ENCODE assay signal across 9 mouse cellular contexts in the genomic region with DNA sequence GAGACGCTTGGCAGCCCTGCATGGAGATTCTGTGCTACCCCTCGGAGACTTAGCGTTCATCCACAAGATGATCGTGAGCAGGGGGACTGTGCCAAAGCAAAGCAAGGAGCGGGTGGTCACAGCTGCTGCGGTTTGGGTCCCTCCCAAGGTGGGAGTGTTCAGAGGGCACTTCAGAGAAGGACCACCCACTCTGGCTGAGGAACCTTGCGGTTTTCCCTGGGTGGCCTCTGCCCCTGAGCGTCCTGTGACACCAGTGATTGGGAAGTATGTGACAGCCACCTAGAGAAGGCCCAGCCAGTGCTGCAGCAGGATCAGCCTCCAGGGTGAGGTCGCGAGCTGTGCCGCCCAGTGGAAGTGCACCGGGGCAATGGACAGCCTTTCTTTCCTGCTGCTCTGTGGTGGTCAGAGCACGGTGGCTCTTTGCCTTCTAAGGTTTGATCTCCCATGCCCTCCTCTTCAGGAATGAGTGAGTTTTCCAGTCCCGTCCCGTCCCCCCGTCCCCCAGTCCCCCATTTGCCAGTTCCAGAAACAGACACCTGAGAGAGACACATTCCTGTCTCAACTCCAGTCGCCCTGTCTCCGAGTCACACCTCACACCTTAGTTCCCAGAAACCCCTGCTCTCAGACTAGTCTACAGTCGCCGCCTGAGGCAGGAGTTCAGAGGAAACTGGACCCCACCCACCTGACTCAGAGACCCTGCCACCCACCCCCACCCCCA. TPM values are rescaled to one million over a fixed set of nuclear protein-coding genes. Genes with fewer than 3 reads are reported as not detected.
A peak's percentile ranks its signal among the peaks of the same experiment; 100 is the strongest.
DNase-seq lines count a peak whose midpoint lies in the region; ATAC-seq and TF ChIP-seq lines count a peak whose summit lies in the region.
"Had no signal": no experiment of that assay in that cellular context is flagged by ENCODE, and none has a peak within 500 bp of the region (broad histone marks: within the 10 kb centered on the region; RNA-seq: fewer than 3 reads in every experiment).

No protein-coding gene starts in this region.

- DNase-seq in forebrain, embryonic 11.5 days (ENCODE audit: low spot score): peak; percentile 49
- no peak for DNase-seq in forebrain, embryonic 14.5 days (ENCODE audit: low spot score)
- no peak for DNase-seq in neural tube, embryonic 10.5 days (ENCODE audit: extremely low spot score, low spot score)
- no peak for DNase-seq in stomach, postnatal 0 days (ENCODE audit: low spot score)
- DNase-seq in right cerebral cortex, postnatal 14 days: no peak
- no peak for DNase-seq in urinary bladder, adult 2 months (ENCODE audit: low spot score)

- 0 out of 2 replicates have a peak, but pooled peaks cover 1% of the 10 kb centered on the region for H3K4me1 ChIP-seq in forebrain, embryonic 11.5 days (replicated peaks; ENCODE audit: control insufficient read depth, insufficient read depth, low read length)
- H3K4me1 ChIP-seq in forebrain, embryonic 14.5 days (ENCODE audit: control insufficient read depth, insufficient read depth, low read length): peaks cover 24% of the 10 kb centered on the region
- H3K4me1 ChIP-seq in neural tube, embryonic 13.5 days (replicated peaks): peaks cover 38% of the 10 kb centered on the region
- peaks cover 29% of the 10 kb centered on the region for H3K4me1 ChIP-seq in limb, embryonic 13.5 days
- H3K4me1 ChIP-seq in stomach, postnatal 0 days (replicated peaks; ENCODE audit: control insufficient read depth, insufficient read depth): 0 out of 2 replicates have a peak, but pooled peaks cover 3% of the 10 kb centered on the region

- no peaks in the 10 kb centered on the region for H3K36me3 ChIP-seq in forebrain, embryonic 11.5 days (ENCODE audit: control insufficient read depth, insufficient read depth, low read length)
- H3K36me3 ChIP-seq in forebrain, embryonic 14.5 days (ENCODE audit: control insufficient read depth, insufficient read depth, low read length): no peaks in the 10 kb centered on the region
- H3K36me3 ChIP-seq in neural tube, embryonic 13.5 days: no peaks in the 10 kb centered on the region
- no peaks in the 10 kb centered on the region for H3K36me3 ChIP-seq in limb, embryonic 13.5 days
- H3K36me3 ChIP-seq in stomach, postnatal 0 days (ENCODE audit: control insufficient read depth, insufficient read depth, low read length): no peaks in the 10 kb centered on the region

- 69% methylated on average over 20 of the region's 20 CpGs for WGBS in forebrain, embryonic 11.5 days
- 58% methylated on average over 20 of the region's 20 CpGs for WGBS in forebrain, embryonic 14.5 days
- WGBS in neural tube, embryonic 13.5 days: 63% methylated on average over 20 of the region's 20 CpGs
- WGBS in limb, embryonic 13.5 days: 47% methylated on average over 20 of the region's 20 CpGs
- 41% methylated on average over 20 of the region's 20 CpGs for WGBS in stomach, postnatal 0 days

- no peaks in the 10 kb centered on the region for H3K9me3 ChIP-seq in forebrain, embryonic 11.5 days (ENCODE audit: control insufficient read depth, low read length)
- H3K9me3 ChIP-seq in forebrain, embryonic 14.5 days (replicated peaks; ENCODE audit: control insufficient read depth, low read length): no peaks in the 10 kb centered on the region
- no peaks in the 10 kb centered on the region for H3K9me3 ChIP-seq in neural tube, embryonic 13.5 days
- no peaks in the 10 kb centered on the region for H3K9me3 ChIP-seq in limb, embryonic 13.5 days
- H3K9me3 ChIP-seq in stomach, postnatal 0 days (ENCODE audit: control insufficient read depth, low read length): no peaks in the 10 kb centered on the region

- ATAC-seq in forebrain, embryonic 11.5 days (replicated peaks; ENCODE audit: low FRiP score): no peak
- no peak for ATAC-seq in forebrain, embryonic 14.5 days
- no peak for ATAC-seq in neural tube, embryonic 13.5 days (ENCODE audit: low read depth)
- no peak for ATAC-seq in limb, embryonic 13.5 days (ENCODE audit: low FRiP score, low read depth)
- ATAC-seq in stomach, postnatal 0 days (ENCODE audit: low FRiP score, low TSS enrichment): peak; percentile 75
- ATAC-seq: inflammation-experienced regulatory T-cells, adult 6 months had no signal

- H3K27ac ChIP-seq in forebrain, embryonic 11.5 days (ENCODE audit: low read depth, low read length): no peak overlapping the region
- no peak overlapping the region for H3K27ac ChIP-seq in forebrain, embryonic 14.5 days (ENCODE audit: low read depth, low read length)
- peak overlapping the region; percentile 35; the same call in 1 of the 2 replicates for H3K27ac ChIP-seq in neural tube, embryonic 13.5 days (replicated peaks)
- H3K27ac ChIP-seq in limb, embryonic 13.5 days: 0 out of 2 replicates have a peak overlapping the region, but pooled peaks have one; percentile 28
- H3K27ac ChIP-seq in stomach, postnatal 0 days (replicated peaks): peak overlapping the region; percentile 58; the same call in 1 of the 2 replicates

- no peak for TF ChIP-seq EP300 in stomach, postnatal 0 days (optimal IDR thresholded peaks at IDR 0.05)

- no peak overlapping the region for H3K4me2 ChIP-seq in forebrain, embryonic 11.5 days (ENCODE audit: low read depth, low read length, severe bottlenecking)
- no peak overlapping the region for H3K4me2 ChIP-seq in forebrain, embryonic 14.5 days (ENCODE audit: low read length)
- H3K4me2 ChIP-seq in neural tube, embryonic 13.5 days: no peak overlapping the region
- peak overlapping the region; percentile 37 for H3K4me2 ChIP-seq in limb, embryonic 13.5 days (replicated peaks)
- H3K4me2 ChIP-seq in stomach, postnatal 0 days (replicated peaks; ENCODE audit: low read depth): peak overlapping the region; percentile 8; the same call in 1 of the 2 replicates

- TF ChIP-seq CTCF in stomach, postnatal 0 days (IDR thresholded peaks at IDR 0.05; ENCODE audit: low read depth): peak; percentile 16; the same call in 1 of the 2 replicates

- no peak overlapping the region for H3K4me3 ChIP-seq in forebrain, embryonic 11.5 days (ENCODE audit: low read depth, low read length)
- no peak overlapping the region for H3K4me3 ChIP-seq in forebrain, embryonic 14.5 days (ENCODE audit: low read depth, low read length)
- H3K4me3 ChIP-seq in neural tube, embryonic 13.5 days: no peak overlapping the region
- H3K4me3 ChIP-seq in limb, embryonic 13.5 days: no peak overlapping the region
- H3K4me3 ChIP-seq in stomach, postnatal 0 days (ENCODE audit: low read depth, low read length): no peak overlapping the region

- H3K9ac ChIP-seq in forebrain, embryonic 11.5 days (ENCODE audit: low read length): no peak overlapping the region
- no peak overlapping the region for H3K9ac ChIP-seq in forebrain, embryonic 14.5 days (ENCODE audit: low read length)
- H3K9ac ChIP-seq in neural tube, embryonic 13.5 days: no peak overlapping the region
- no peak overlapping the region for H3K9ac ChIP-seq in limb, embryonic 13.5 days
- no peak overlapping the region for H3K9ac ChIP-seq in stomach, postnatal 0 days (ENCODE audit: low read length)

- H3K27me3 ChIP-seq in forebrain, embryonic 11.5 days (ENCODE audit: control insufficient read depth, insufficient read depth, low read length): no peaks in the 10 kb centered on the region
- no peaks in the 10 kb centered on the region for H3K27me3 ChIP-seq in forebrain, embryonic 14.5 days (replicated peaks; ENCODE audit: control insufficient read depth, insufficient read depth, low read length)
- no peaks in the 10 kb centered on the region for H3K27me3 ChIP-seq in neural tube, embryonic 13.5 days
- no peaks in the 10 kb centered on the region for H3K27me3 ChIP-seq in limb, embryonic 13.5 days
- no peaks in the 10 kb centered on the region for H3K27me3 ChIP-seq in stomach, postnatal 0 days (ENCODE audit: control insufficient read depth, insufficient read depth, low read length)

RNA-seq across cellular contexts. Expression of a gene that starts 21.5 kb away (rescaled TPM):
- polyA plus RNA-seq in forebrain, embryonic 11.5 days (2014; fragmentation: Nextera tagmentation; extraction: Ambion mirVana): 48.1 and 48.4 TPM in 2 replicates
- 36.1 and 42.4 TPM in 2 replicates for polyA plus RNA-seq in forebrain, embryonic 14.5 days (2014; fragmentation: Nextera tagmentation; extraction: Ambion mirVana)
- polyA plus RNA-seq in neural tube, embryonic 13.5 days (2015; fragmentation: Nextera tagmentation; extraction: Ambion mirVana): 131 and 142 TPM in 2 replicates
- 45.2 and 48.1 TPM in 2 replicates for polyA plus RNA-seq in limb, embryonic 13.5 days (2015; fragmentation: Nextera tagmentation; extraction: Ambion mirVana)
- polyA plus RNA-seq in stomach, postnatal 0 days (2015; fragmentation: Nextera tagmentation; extraction: Ambion mirVana): 28.6 and 30.5 TPM in 2 replicates
- 28.0 and 61.1 TPM in 2 replicates for polyA plus RNA-seq in urinary bladder, adult 2 months (2012; rRNA removed)

Comparison
In these comparisons a context has a peak if more than half of its experiments do, and no peak if none do; other contexts are left out.
1. H3K27ac ChIP-seq: peak in neural tube, embryonic 13.5 days (single experiment), limb, embryonic 13.5 days (single experiment) and stomach, postnatal 0 days (single experiment); none in forebrain, embryonic 11.5 days (single experiment) and forebrain, embryonic 14.5 days (single experiment).
2. H3K4me2 ChIP-seq: peak in limb, embryonic 13.5 days (single experiment) and stomach, postnatal 0 days (single experiment); none in forebrain, embryonic 11.5 days (single experiment), forebrain, embryonic 14.5 days (single experiment) and neural tube, embryonic 13.5 days (single experiment).